Mouse (Mus musculus) lung, postnatal 0 days (tissue): ENCODE measurements around the gene Sytl1. TPM values are rescaled to one million over a fixed set of nuclear protein-coding genes. Genes with fewer than 3 reads are reported as not detected.

Experiments used
- ATAC-seq: fragments of 200-750 bp; cut with Nextera tagmentation; 2 replicates; pipeline ENCODE4 v1.8.0; 2017; ENCODE audit warnings: moderate library complexity
- DNase-seq: peaks from one replicate; pipeline ENCODE4 v3.0.0-alpha.2; 2016; ENCODE audit warnings: low spot score
- H3K27ac ChIP-seq: fragments of 300-500 bp; sonication (generic); 2 replicates; pipeline ENCODE4 v1.5.1; 2014; ENCODE audit warnings: antibody characterized with exemption, mild to moderate bottlenecking, low read length, mixed read lengths
- H3K27me3 ChIP-seq: fragments of 300-500 bp; sonication (generic); replicated peaks from 2 replicates; pipeline ENCODE4 v1.6.1; 2014; ENCODE audit warnings: low read length, mixed read lengths; ENCODE audit not compliant: insufficient read depth
- H3K36me3 ChIP-seq: fragments of 300-500 bp; sonication (generic); 2 replicates; pipeline ENCODE4 v1.6.1; 2014; ENCODE audit warnings: low read length, mixed read lengths; ENCODE audit not compliant: insufficient read depth
- H3K4me1 ChIP-seq: fragments of 300-500 bp; sonication (generic); 2 replicates; pipeline ENCODE4 v1.6.1; 2014; ENCODE audit warnings: antibody characterized with exemption, low read depth, low read length, mixed read lengths; ENCODE audit not compliant: insufficient read depth
- H3K4me2 ChIP-seq: fragments of 300-500 bp; sonication (generic); replicated peaks from 2 replicates; pipeline ENCODE4 v1.6.1; 2014; ENCODE audit warnings: low read depth, mild to moderate bottlenecking, low read length, moderate library complexity, mixed read lengths
- H3K4me3 ChIP-seq: fragments of 300-500 bp; sonication (generic); 2 replicates; pipeline ENCODE4 v1.5.1; 2014; ENCODE audit warnings: low read depth, low read length
- H3K9ac ChIP-seq: fragments of 300-500 bp; sonication (generic); replicated peaks from 2 replicates; pipeline ENCODE4 v1.6.1; 2014; ENCODE audit warnings: low read depth, mild to moderate bottlenecking
- H3K9me3 ChIP-seq: fragments of 300-500 bp; sonication (generic); 2 replicates; pipeline ENCODE4 v1.6.1; 2016; ENCODE audit warnings: low read length, mixed read lengths
- CTCF ChIP-seq: IDR thresholded peaks from 2 replicates; pipeline ENCODE4 v1.5.1; 2016; ENCODE audit warnings: antibody characterized with exemption, mild to moderate bottlenecking
- EP300 ChIP-seq: IDR thresholded peaks from 2 replicates; pipeline ENCODE4 v1.6.1; 2016; ENCODE audit warnings: antibody characterized with exemption, mild to moderate bottlenecking, control low read depth
- WGBS: fragments of 180-500 bp; shearing (Covaris S2); extraction: QIAGEN DNeasy Blood & Tissue Kit; methylation state at CpG from one replicate; pipeline ENCODE4 v1.1.7; 2014; 5-methylcytosine and 5-hydroxymethylcytosine counted together
- polyA plus RNA-seq: library from polyadenylated mRNA; unstranded; fragments of >200 nt; fragmentation: Nextera tagmentation; extraction: Ambion mirVana; gene quantifications from 2 replicates; pipeline ENCODE4 v1.2.1, GENCODE M21; 2015

Sytl1 gene
- polyA plus RNA-seq, result 3.1 and 3.3 TPM in 2 replicates

- no peak within 1 kb of the TSS; the same call in 1 of the 2 replicates for H3K9ac ChIP-seq
- H3K4me3 ChIP-seq, result no peak within 1 kb of the TSS
- ATAC-seq, result peak; percentile 32; the same call in 1 of the 2 replicates
Measured at GRCm38 (mm10) chr4:133262882-133263281, at the start of gene Sytl1. Gene Sytl1, minus strand, starts transcription at chr4:133263113.

DNA sequence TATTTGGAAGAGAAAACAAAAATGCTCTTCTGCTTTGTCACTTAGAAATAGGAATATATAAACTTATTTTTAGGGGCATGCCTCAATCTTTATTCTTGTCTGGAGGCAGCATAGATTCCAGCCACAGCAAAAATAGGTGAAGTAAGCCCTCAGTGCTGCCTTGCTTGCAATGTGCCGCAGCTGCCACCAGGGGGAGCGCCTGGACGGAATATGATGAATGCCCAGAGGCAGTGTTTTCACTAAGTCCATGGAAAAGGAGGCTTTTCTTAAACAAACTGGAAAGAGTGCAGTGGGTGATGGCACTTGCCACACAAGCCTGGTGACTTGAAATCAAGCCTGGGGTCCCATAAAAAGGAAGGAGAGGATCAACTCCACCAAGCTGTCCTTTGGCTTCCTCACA lies 47.0 kb upstream of the Sytl1 start:
- Histone ChIP-seq H3K27me3 (no peaks in the 10 kb centered on the region), H3K9me3 (no peaks in the 10 kb centered on the region), H3K4me2 (no peak overlapping the region), H3K4me3 (no peak overlapping the region), H3K9ac (no peak overlapping the region), H3K36me3 (no peaks in the 10 kb centered on the region), H3K27ac (no peak overlapping the region), H3K4me1 (no peaks in the 10 kb centered on the region)
- peak; percentile 30; the same call in 1 of the 2 replicates for ATAC-seq
- DNase-seq, result peak; percentile 81
- WGBS, result 3% methylated on average over 3 of the region's 3 CpGs
- TF ChIP-seq EP300 (no peak), CTCF (peak; percentile 98)

More at GRCm38 (mm10) chr4:133262882-133263281, at the start of gene Sytl1:
- Histone ChIP-seq H3K9me3 (no peaks in the 10 kb centered on the region), H3K4me2 (no peak within 1 kb of the TSS), H3K4me1 (no peaks in the 10 kb centered on the region), H3K27ac (no peak within 1 kb of the TSS), H3K36me3 (peaks cover 17% of the 10 kb centered on the region), H3K27me3 (no peaks in the 10 kb centered on the region)
- TF ChIP-seq EP300 (no peak), CTCF (peak; percentile 30)
- DNase-seq, result no peak
- WGBS, result 42% methylated on average over 7 of the region's 7 CpGs

DNA sequence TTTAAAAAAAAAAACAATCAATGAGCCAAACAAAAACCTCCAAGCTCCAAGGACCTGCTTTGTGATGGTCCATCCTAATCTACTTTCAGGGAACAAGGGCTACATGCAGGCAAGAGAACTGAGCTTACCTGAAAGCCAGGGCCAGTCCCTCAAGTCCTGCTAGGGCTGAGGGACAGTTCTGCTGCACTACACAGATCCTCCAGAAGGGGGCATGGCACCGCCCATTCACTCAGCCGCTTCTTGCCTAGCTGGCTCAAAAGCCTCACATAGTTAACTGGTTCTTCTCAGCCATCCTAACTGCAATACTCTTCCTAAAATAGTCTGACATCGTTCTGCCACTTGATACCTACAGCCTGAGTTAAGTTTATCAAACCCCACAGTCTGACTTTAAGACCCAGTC lies 44.4 kb upstream of the Sytl1 start:
- Histone ChIP-seq H3K4me2 (no peak overlapping the region), H3K9me3 (no peaks in the 10 kb centered on the region), H3K36me3 (0 out of 2 replicates have a peak, but pooled peaks cover 9% of the 10 kb centered on the region), H3K27me3 (no peaks in the 10 kb centered on the region), H3K4me3 (no peak overlapping the region), H3K9ac (no peak overlapping the region), H3K4me1 (no peaks in the 10 kb centered on the region), H3K27ac (no peak overlapping the region)
- TF ChIP-seq EP300 (no peak), CTCF (peak; percentile 77)
- ATAC-seq (no peak), DNase-seq (peak; percentile 52)
- WGBS, result 46% methylated on average over 3 of the region's 3 CpGs

GRCm38 (mm10) chr4:133305825-133306224 lies 42.9 kb upstream of the Sytl1 start:
- H3K9ac ChIP-seq, result no peak overlapping the region
- H3K4me3 ChIP-seq, result no peak overlapping the region
- no peaks in the 10 kb centered on the region for H3K27me3 ChIP-seq
- DNase-seq, result no peak
- peaks cover 17% of the 10 kb centered on the region for H3K36me3 ChIP-seq
- TF ChIP-seq CTCF, result no peak
- TF ChIP-seq EP300, result no peak
- 77% methylated on average over 7 of the region's 7 CpGs for WGBS
- ATAC-seq, result no peak
- H3K4me1 ChIP-seq, result no peaks in the 10 kb centered on the region
- no peak overlapping the region for H3K27ac ChIP-seq
- H3K4me2 ChIP-seq, result no peak overlapping the region
- no peaks in the 10 kb centered on the region for H3K9me3 ChIP-seq

DNA sequence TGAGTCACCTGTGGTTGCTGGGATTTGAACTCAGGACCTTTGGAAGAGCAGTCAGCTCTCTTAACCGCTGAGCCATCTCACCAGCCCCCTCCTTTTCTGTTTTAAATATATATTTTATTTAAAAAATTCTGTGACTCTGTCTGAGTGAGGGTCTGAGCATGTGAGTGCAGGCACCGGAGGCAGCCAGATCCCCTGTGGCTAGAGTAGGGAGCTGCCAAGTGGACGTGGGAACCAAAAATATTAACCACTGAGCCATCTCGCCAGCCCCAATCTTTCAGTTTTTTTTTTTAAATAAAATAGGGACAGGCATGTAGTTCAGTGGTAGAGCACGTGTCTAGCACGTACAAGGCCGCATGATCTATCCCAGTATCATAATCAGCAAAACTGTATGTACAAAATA lies 41.9 kb upstream of the Sytl1 start:
- H3K4me1 ChIP-seq, result no peaks in the 10 kb centered on the region
- no peak overlapping the region for H3K4me2 ChIP-seq
- H3K4me3 ChIP-seq, result no peak overlapping the region
- 93% methylated on average over 7 of the region's 7 CpGs for WGBS
- no peak overlapping the region for H3K9ac ChIP-seq
- H3K27ac ChIP-seq, result no peak overlapping the region
- ATAC-seq, result no peak
- H3K36me3 ChIP-seq, result peaks cover 20% of the 10 kb centered on the region
- H3K27me3 ChIP-seq, result no peaks in the 10 kb centered on the region
- no peak for DNase-seq
- TF ChIP-seq EP300 (no peak), CTCF (no peak)
- no peaks in the 10 kb centered on the region for H3K9me3 ChIP-seq

GRCm38 (mm10) chr4:133302668-133303067 lies 39.8 kb upstream of the Sytl1 start:
- Histone ChIP-seq H3K4me1 (no peaks in the 10 kb centered on the region), H3K4me2 (no peak overlapping the region), H3K9ac (no peak overlapping the region), H3K36me3 (peaks cover 24% of the 10 kb centered on the region), H3K27ac (no peak overlapping the region), H3K9me3 (no peaks in the 10 kb centered on the region), H3K27me3 (no peaks in the 10 kb centered on the region), H3K4me3 (no peak overlapping the region)
- TF ChIP-seq CTCF (no peak), EP300 (no peak)
- DNase-seq (no peak), ATAC-seq (no peak)
- 72% methylated on average over 5 of the region's 5 CpGs for WGBS

GRCm38 (mm10) chr4:133301802-133302201 lies 38.9 kb upstream of the Sytl1 start:
- ATAC-seq (peak; percentile 32; the same call in 1 of the 2 replicates), DNase-seq (peak; percentile 74)
- Histone ChIP-seq H3K27ac (no peak overlapping the region), H3K36me3 (peaks cover 24% of the 10 kb centered on the region), H3K9me3 (no peaks in the 10 kb centered on the region), H3K4me1 (no peaks in the 10 kb centered on the region), H3K4me2 (no peak overlapping the region), H3K9ac (no peak overlapping the region), H3K27me3 (no peaks in the 10 kb centered on the region), H3K4me3 (no peak overlapping the region)
- TF ChIP-seq CTCF (peak; percentile 92), EP300 (no peak)
- WGBS, result 22% methylated on average over 4 of the region's 4 CpGs
